Mouse (Mus musculus) ovary, postnatal 14 days (tissue): ENCODE results near the gene Mrpl1.

Source experiments
- DNase-seq: peaks from one replicate; pipeline ENCODE4 v3.0.0; 2022; ENCODE audit warnings: low spot score

Gene Mrpl1

DNA sequence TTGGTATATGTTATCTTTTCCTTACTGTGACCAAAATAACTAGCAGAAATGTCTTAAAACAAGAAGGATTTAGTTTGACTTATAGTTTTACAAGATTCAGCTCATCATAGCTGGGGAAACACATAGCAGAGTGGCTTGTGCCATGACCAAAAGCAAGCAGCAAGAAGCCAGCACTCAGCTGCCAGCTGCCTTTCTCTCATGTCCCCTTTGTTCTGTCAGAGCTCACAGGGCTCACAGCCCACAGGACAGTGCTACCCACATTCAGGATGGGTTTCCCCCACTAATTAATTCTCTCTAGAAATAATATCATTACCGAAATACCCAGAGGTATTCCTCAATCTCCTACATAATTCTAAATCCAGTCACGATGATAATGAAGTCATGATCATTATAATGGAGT, 1.8 kb upstream of the Mrpl1 start:
- no peak for DNase-seq

GRCm38 (mm10) chr5:96208543-96208942, 750 bp upstream of the Mrpl1 start:
- DNase-seq, result no peak

- DNase-seq, result peak; percentile 92
Measured at GRCm38 (mm10) chr5:96209916-96210583, 757 bp downstream of the Mrpl1 start.

- DNase-seq, result no peak
Measured at GRCm38 (mm10) chr5:96218648-96219047, 9.4 kb downstream of the Mrpl1 start.

DNA sequence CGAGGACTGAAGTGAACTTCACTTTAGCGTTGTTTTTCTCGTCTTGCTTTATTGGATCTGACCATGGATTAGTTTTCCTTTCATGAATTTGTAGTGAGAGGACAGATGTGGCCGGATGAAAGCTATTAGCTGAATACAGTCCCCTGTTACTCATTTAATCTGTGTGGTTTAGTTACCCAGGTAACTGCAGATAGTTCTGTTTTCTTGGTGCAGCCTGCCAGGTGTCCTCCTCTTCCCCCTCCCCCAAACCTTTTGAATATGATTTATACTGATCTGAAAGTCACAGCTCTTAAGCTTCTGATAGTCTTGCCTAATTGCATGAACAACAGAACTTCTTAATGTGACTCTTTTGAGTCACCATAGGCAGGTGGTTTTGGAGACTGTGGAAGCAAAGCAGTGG, 10.2 kb downstream of the Mrpl1 start:
- no peak for DNase-seq

DNA sequence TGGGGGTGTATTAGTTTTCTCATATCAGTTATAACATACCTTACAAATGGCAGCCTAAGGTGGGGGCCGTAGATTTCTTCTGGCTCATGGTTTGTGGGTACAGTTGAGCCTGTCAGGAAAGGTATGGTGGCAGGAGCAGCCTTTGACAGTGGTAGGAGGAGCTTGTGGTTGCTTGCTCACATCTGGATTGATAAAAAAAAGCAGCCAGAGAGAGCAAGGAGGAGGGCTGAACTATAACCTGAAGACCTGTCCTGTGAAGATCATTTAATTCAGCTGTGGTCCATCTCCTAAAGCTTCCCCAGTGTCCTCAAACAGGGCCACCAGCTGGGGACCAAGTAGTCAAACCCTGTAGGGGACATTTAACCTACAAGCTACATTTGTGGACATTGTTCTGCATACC, 12.0 kb downstream of the Mrpl1 start:
- no peak for DNase-seq

- DNase-seq, result no peak
Measured at GRCm38 (mm10) chr5:96221812-96222585, 12.7 kb downstream of the Mrpl1 start.

DNA sequence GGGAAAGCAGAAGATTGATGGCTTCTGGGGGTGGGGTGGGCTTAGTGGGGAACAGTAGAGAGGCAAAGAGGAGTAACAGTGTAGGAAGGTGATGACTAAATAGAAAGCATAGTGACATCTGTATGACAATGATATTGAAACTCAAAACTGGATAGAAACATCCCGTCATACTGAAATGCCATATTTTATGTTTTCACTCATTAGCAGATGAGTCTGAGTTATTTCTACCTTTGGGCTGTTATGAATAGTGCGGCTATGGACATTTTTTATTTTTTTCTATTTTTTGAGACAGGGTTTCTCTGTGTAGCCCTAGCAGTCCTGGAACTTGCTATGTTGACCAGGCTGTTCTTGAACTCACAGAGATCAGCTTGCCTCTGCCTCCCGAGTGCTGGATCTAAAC, 13.7 kb downstream of the Mrpl1 start:
- no peak for DNase-seq

DNA sequence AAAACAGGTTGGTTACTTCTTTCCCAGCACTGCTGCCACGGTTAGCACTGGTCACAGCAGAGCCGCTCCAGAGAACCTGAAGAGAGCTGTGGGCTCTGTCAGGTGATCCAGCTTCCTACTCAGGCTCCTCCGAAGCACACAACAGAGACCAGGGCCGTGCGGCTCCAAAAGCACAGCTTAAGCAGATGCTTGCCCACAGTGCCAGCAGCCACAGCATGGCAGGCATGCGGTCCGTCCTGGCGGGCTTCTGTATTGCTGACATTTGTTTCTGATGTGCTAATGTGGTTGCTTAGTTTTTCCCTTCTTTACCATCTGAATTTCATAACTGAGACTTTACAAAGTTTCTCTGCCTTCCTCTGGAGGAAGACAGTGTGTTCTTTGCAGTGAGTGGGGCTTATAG, 17.2 kb downstream of the Mrpl1 start:
- no peak for DNase-seq

- DNase-seq, result no peak
Measured at GRCm38 (mm10) chr5:96228967-96229366, 19.7 kb downstream of the Mrpl1 start.

DNA sequence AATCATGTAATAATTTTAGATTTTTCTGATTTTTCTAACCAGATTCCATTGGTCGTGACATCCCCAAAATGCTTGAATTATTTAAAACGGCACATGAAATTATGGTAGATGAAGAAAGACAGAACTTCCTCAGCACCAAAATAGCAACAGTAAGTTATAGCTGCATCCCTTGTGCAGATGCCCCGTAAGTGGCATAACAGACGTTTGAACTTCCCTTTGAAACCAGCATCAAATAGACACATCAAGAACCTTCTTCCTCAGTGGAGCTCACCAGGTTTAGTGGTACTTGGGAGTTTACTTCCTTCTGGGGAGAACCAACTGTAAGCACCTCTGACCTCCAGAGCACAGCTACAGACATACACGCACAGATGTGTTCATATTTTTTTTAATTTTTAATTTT, 29.5 kb downstream of the Mrpl1 start:
- no peak for DNase-seq

GRCm38 (mm10) chr5:96240856-96241255, 31.6 kb downstream of the Mrpl1 start:
- no peak for DNase-seq

- no peak for DNase-seq
Measured at GRCm38 (mm10) chr5:96244511-96244910, 35.2 kb downstream of the Mrpl1 start.

DNA sequence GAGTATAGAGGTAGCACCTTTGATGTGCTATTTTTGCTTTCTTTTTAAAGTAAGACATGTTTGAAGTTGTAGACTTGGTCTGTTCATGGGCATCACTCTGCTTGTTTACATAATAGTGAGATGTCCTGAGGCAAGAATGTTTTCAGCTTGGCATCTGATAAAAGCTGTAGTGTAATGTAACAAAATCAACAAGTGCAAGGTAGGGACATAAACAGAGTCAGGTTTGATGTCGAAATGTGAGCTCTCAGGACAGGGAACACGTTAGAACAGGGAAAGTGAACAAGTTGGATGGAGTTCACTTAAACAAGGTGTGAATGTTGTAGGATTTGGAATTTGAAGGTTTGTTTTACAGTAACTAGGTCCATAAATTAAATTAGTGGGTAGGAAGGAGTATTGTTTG, 44.7 kb downstream of the Mrpl1 start:
- no peak for DNase-seq

DNA sequence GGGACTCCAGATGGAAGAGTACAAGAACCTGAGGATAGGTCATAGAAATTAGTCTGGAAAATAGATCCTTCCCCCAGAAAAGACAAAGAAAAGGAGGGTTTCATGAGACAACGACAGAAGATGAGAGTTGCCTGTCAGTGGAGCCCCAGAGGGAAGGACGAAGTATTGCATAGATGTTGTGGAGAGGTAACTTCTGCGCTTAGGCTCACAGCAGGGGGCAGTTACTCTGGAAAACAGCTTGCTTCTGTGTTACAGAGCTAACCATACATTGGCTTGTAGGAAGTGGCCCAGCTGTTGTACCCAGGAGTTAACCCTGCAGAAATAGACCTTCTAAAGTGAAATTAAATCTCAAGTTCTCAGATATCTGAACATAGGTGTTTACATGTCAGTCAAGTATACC, 45.9 kb downstream of the Mrpl1 start:
- no peak for DNase-seq

DNA sequence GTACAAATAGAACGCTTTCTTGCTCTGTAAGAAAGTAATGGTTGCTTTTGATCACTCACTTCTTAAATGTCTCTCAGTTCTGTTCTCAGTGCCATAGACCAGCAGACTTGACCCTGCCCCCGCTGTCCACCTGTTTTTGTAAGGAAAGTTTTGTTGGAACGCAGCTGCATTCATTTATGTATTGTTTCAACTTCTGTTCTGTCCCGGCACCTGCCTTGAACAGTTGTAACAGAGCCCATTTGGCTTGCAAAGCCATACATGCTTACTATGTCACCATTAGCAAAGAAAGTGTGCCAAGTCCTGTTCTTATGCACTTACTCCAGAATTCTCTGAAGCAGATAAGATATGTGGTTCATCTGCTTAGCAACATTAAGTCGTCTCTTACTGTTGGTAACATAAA, 48.9 kb downstream of the Mrpl1 start:
- DNase-seq, result no peak

DNA sequence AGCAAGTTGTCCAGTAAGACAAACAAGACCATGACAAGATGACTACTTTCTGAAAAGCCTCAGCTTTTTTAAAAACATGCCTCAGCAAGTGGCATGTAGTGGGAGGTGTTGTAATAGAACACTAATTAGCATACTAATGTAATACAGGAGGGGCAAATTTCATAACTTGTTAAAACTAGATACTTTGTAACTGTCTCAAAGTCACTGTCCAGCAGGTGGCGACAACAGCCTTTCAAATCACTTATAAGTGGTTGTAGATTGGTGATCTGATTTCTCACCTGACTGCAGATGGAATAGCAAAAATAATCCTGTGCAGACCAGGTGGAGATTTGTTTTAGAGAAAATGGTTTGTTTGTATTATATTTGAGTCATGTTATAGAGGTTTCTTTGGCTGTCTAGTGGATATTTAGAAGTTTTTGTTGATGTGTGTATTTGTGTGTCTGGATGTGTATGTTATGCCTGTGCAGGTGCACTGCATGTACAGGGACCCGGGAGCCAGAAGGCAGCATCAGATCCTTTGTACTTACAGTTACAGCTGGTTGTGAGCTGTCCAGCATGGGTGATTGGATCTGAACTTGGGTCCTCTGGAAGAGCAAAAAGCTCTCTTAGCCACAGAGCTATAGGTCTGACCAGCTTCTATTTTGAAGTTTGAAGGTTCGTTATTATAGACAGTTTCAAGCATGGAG, 57.9 kb downstream of the Mrpl1 start:
- peak; percentile 42 for DNase-seq

GRCm38 (mm10) chr5:96271070-96271469, 61.8 kb downstream of the Mrpl1 start:
- no peak for DNase-seq

DNA sequence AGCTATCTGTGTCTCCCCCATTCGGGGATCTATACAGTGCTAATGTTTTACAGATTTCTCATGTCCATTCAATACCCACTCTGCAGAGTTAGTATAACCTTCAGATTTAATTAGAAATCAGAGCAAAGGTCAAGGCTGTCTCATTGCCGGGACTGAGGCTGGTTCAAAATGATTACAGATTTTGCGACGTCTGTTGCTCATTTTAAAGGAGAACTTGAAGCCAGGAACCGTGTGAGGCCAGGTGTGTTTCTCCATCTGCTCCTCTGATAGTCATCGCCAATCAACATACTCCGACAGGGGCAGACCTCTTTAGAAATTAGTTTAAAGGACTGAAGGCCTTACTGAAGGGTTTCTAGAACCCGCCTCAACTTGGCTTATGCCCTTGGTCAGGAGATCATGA, 96.5 kb downstream of the Mrpl1 start:
- DNase-seq, result no peak

- DNase-seq, result no peak
Measured at GRCm38 (mm10) chr5:96306271-96306670, 97.0 kb downstream of the Mrpl1 start.

DNA sequence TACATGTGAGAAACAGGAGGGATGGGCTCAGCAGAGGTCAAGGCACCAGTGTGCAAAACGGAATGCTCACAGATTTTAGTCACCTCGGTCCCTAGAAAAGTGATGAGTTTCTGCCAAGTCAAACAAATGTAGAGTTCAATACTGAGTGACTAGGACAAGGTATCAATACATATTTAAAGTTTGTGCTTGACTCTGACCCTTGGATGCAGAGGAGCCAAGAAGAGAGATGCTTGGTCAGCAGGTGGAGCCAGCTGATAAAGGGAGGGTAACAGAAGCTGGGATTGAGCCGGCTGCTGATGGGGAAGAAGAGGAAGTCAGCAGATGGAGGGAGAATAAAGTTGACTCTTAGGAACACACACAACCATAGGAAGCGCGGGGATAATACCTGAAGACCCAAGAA, 97.5 kb downstream of the Mrpl1 start:
- DNase-seq, result no peak

- no peak for DNase-seq
Measured at GRCm38 (mm10) chr5:96308086-96308485, 98.8 kb downstream of the Mrpl1 start.

GRCm38 (mm10) chr5:96308645-96309044, 99.4 kb downstream of the Mrpl1 start:
- DNase-seq, result no peak
